Mouse (Mus musculus): ENCODE data around the gene Tenm4. TPM values are rescaled to one million over a fixed set of nuclear protein-coding genes. Genes with fewer than 3 reads are reported as not detected.
"Not testable (repeated sequence)": the region's sequence is repeated elsewhere in the genome, so short reads cannot be mapped to it uniquely, and the experiment has no call there.

The Tenm4 gene
- total and polyA plus RNA-seq, 3 experiments = 9.2 to 15.2 TPM; not detected in 1

DNA sequence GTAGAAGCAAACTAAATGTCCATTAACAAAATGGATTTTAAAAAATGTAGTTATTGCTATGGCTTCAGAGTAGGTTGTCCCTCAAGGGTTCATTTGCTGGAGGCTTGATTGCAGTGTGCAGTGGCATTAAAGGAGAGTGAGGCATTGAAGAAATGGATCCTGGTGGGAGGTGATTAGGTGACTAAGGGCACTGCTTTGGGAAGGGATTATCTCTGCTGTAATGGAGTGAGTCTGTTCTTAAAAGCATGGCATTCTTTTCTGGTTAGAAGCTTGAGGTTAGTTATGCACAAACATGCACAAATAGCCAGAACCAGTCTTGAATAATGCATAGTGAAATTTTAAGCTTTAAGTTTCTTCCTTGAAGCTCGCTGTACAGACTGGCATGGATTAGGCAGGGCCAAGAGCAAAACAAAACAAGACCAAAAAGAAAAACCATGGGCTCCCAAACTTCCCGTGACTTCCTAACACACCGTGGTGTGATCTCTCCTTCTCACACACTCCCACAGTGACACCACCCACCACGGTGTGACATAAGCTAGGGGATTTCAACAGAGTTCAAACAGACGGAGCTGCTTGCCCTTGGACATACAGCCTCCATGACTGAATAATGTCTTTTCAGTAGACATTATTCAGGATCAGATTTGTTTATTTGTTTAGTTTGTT lies 772.8 kb downstream of the Tenm4 start:
- Histone ChIP-seq H3K4me3 (ENCODE audit: control insufficient read depth in 1 of 2, insufficient read depth in 1 of 2, low read depth in 2 of 2, low read length in 2 of 2) (no peak overlapping the region), H3K79me2 (ENCODE audit: control insufficient read depth, insufficient read depth, low read length, poor library complexity) (no peaks in the 10 kb centered on the region), H3K9me3 (replicated peaks; ENCODE audit: insufficient read depth, low read length) (no peaks in the 10 kb centered on the region), H3K27ac (ENCODE audit: control insufficient read depth, low read depth, low read length) (no peak overlapping the region), H3K9ac (ENCODE audit: control insufficient read depth, low read depth, low read length, poor library complexity, severe bottlenecking) (no peak overlapping the region), H3K4me1 (ENCODE audit: control insufficient read depth in 1 of 2, insufficient read depth in 2 of 2, low read length in 2 of 2) (no peaks in the 10 kb centered on the region), H3K27me3 (ENCODE audit: control insufficient read depth in 1 of 2, insufficient read depth in 2 of 2, low read length in 2 of 2) (peaks cover 2 to 3% of the 10 kb centered on the region in 2 experiments; a peak in 1 of 4 replicates), H3K36me3 (ENCODE audit: control insufficient read depth in 1 of 2, insufficient read depth in 2 of 2, low read length in 2 of 2) (no peaks in the 10 kb centered on the region)
- TF ChIP-seq ZMIZ1 (IDR thresholded peaks at IDR 0.05; ENCODE audit: low read depth, low read length) = no peak
- TF ChIP-seq SMC3 (IDR thresholded peaks at IDR 0.05; ENCODE audit: low read depth, low read length) = no peak
- TF ChIP-seq MAX (IDR thresholded peaks at IDR 0.05; ENCODE audit: low read length) = no peak
- no peak for TF ChIP-seq TBP (IDR thresholded peaks at IDR 0.05; ENCODE audit: low read depth, low read length)
- no peak for TF ChIP-seq ELF1 (IDR thresholded peaks at IDR 0.05; ENCODE audit: low read depth, low read length)
- no peak for TF ChIP-seq MYC (IDR thresholded peaks at IDR 0.05; ENCODE audit: low read depth, low read length)
- TF ChIP-seq POLR2AphosphoS2 (IDR thresholded peaks at IDR 0.05; ENCODE audit: low read length) = no peak
- no peak for TF ChIP-seq MXI1 (IDR thresholded peaks at IDR 0.05; ENCODE audit: low read depth, low read length)
- TF ChIP-seq E2F4 (IDR thresholded peaks at IDR 0.05; ENCODE audit: borderline replicate concordance, low read depth, low read length) = no peak
- no peak for DNase-seq (ENCODE audit: low read depth, low spot score)

DNA sequence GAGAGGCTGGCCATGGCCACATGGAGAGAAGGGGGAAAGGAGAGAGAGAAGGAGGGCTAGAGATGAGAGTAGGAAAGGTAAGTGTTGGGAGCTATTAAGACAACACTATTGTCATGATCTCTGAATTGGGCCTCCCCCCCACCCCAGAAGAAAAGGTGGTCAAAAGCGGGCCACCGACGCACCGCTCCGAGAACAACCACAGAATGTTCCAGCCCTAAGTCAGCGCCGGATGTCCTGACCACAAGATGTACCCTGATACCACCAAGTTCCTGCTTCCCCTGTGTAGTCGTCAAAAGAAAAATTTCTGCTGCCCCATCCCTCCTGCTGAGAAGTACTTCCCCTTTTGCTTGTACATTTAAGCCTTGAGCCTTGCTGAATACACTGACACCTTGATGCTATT lies 775.5 kb downstream of the Tenm4 start:
- peak; percentile 45 for DNase-seq (ENCODE audit: low read depth, low spot score)
- not testable (repeated sequence) for H3K27ac ChIP-seq (ENCODE audit: control insufficient read depth, low read depth, low read length); H3K4me3 ChIP-seq (ENCODE audit: control insufficient read depth in 1 of 2, insufficient read depth in 1 of 2, low read depth in 2 of 2, low read length in 2 of 2); H3K27me3 ChIP-seq (ENCODE audit: control insufficient read depth in 1 of 2, insufficient read depth in 2 of 2, low read length in 2 of 2); H3K9ac ChIP-seq (ENCODE audit: control insufficient read depth, low read depth, low read length, poor library complexity, severe bottlenecking); H3K79me2 ChIP-seq (ENCODE audit: control insufficient read depth, insufficient read depth, low read length, poor library complexity); H3K4me1 ChIP-seq (ENCODE audit: control insufficient read depth in 1 of 2, insufficient read depth in 2 of 2, low read length in 2 of 2); H3K36me3 ChIP-seq (ENCODE audit: control insufficient read depth in 1 of 2, insufficient read depth in 2 of 2, low read length in 2 of 2); H3K9me3 ChIP-seq (replicated peaks; ENCODE audit: insufficient read depth, low read length)

DNA sequence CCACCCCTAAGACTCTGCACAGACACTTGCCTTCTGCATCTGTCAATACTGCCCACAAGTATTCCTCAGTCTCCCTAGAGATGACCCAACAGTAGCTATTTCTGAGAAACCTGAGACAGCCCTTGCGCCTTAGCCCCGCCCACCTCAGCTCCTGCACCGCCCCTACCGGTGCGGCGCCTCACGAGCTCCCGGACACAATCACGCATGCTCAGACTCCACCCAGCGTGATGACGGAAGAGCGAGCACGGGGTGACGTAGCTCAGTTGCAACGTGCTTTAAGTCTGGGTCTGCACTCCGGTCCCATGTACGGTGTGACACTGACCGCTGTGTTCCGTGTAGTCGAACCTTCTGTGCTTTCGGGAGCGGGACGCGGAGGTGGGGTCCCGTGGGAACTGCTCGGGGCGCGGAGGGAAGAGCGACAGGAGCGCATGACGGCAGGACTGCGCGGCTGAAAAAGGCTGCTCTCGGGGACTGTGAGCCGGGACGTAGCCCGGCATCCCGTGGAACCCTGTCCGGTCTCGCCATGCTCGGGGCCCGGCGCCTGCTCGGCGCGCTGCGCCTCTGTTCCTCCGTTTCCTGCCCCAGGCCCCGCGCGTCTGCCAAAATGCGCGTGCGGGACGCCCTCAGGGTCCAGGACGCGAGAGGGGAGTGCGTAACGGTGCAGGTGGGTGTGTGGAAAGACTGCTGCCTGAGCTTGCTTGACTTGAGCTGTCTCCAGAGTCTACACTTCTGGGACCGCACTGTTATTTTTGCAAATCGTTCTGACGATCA lies 780.4 kb downstream of the Tenm4 start, which contains the start of gene Nars2:
Nars2 (plus strand) TSS at position 225 of the 771 bp plus-strand sequence.
- no peaks in the 10 kb centered on the region for H3K9me3 ChIP-seq (replicated peaks; ENCODE audit: insufficient read depth, low read length)
- H3K9ac ChIP-seq (ENCODE audit: control insufficient read depth, low read depth, low read length, poor library complexity, severe bottlenecking) = peak within 1 kb of the TSS; percentile 90
- peak within 1 kb of the TSS; percentile 41 for H3K27ac ChIP-seq (ENCODE audit: control insufficient read depth, low read depth, low read length)
- peak within 1 kb of the TSS; percentile 79 to 91 for H3K4me3 ChIP-seq (ENCODE audit: control insufficient read depth in 1 of 2, insufficient read depth in 1 of 2, low read depth in 2 of 2, low read length in 2 of 2)
- no peaks in the 10 kb centered on the region for H3K27me3 ChIP-seq (ENCODE audit: control insufficient read depth in 1 of 2, insufficient read depth in 2 of 2, low read length in 2 of 2)
- peaks cover 5 to 8% of the 10 kb centered on the region in 2 experiments; a peak in 3 of 4 replicates for H3K4me1 ChIP-seq (ENCODE audit: control insufficient read depth in 1 of 2, insufficient read depth in 2 of 2, low read length in 2 of 2)
- peaks cover 5 to 12% of the 10 kb centered on the region in 2 experiments; a peak in 3 of 4 replicates for H3K36me3 ChIP-seq (ENCODE audit: control insufficient read depth in 1 of 2, insufficient read depth in 2 of 2, low read length in 2 of 2)
- peaks cover 15% of the 10 kb centered on the region for H3K79me2 ChIP-seq (ENCODE audit: control insufficient read depth, insufficient read depth, low read length, poor library complexity)
- peak; percentile 98 for DNase-seq (ENCODE audit: low read depth, low spot score)
- peak; percentile 86 for TF ChIP-seq MAX (IDR thresholded peaks at IDR 0.05; ENCODE audit: low read length)
- TF ChIP-seq BHLHE40 (IDR thresholded peaks at IDR 0.05; ENCODE audit: borderline replicate concordance, low read depth, low read length) = no peak
- no peak for TF ChIP-seq JUND (IDR thresholded peaks at IDR 0.05; ENCODE audit: low read depth, low read length)
- TF ChIP-seq MYB (IDR thresholded peaks at IDR 0.05; ENCODE audit: low read depth, low read length) = no peak
- peak; percentile 98 for TF ChIP-seq POLR2AphosphoS2 (IDR thresholded peaks at IDR 0.05; ENCODE audit: low read length)
- peak; percentile 47; the same call in 1 of the 2 replicates for TF ChIP-seq ETS1 (IDR thresholded peaks at IDR 0.05; ENCODE audit: low read depth, low read length)
- TF ChIP-seq MAZ (IDR thresholded peaks at IDR 0.05; ENCODE audit: low read depth, low read length) = no peak
- TF ChIP-seq ZKSCAN1 (IDR thresholded peaks at IDR 0.05; ENCODE audit: low read depth, low read length) = no peak
- TF ChIP-seq MAFK (IDR thresholded peaks at IDR 0.05; ENCODE audit: borderline replicate concordance, low read depth, low read length) = no peak
- TF ChIP-seq GABPA (IDR thresholded peaks at IDR 0.05; ENCODE audit: low read depth, low read length) = no peak
- TF ChIP-seq KAT2A (conservative IDR thresholded peaks at IDR 0.05; ENCODE audit: low read depth, low read length) = no peak
- TF ChIP-seq CTCF (IDR thresholded peaks at IDR 0.05 in 2 of 3, conservative IDR thresholded peaks at IDR 0.05 in 1 of 3; ENCODE audit: control insufficient read depth in 1 of 3, insufficient read depth in 1 of 3, low read depth in 2 of 3, low read length in 3 of 3, poor library complexity in 1 of 3, severe bottlenecking in 1 of 3) = no peak
- no peak for TF ChIP-seq GATA1 (IDR thresholded peaks at IDR 0.05; ENCODE audit: low read depth, low read length)
- TF ChIP-seq ZNF384 (IDR thresholded peaks at IDR 0.05; ENCODE audit: low read depth, low read length) = no peak
- TF ChIP-seq MXI1 (IDR thresholded peaks at IDR 0.05; ENCODE audit: low read depth, low read length) = peak; percentile 92
- no peak for TF ChIP-seq EP300 (IDR thresholded peaks at IDR 0.05; ENCODE audit: low read depth in 1 of 2, low read length in 2 of 2)
- TF ChIP-seq TCF12 (IDR thresholded peaks at IDR 0.05; ENCODE audit: low read depth, low read length) = peak; percentile 66
- TF ChIP-seq NRF1 (IDR thresholded peaks at IDR 0.05; ENCODE audit: insufficient read depth, low read depth, low read length, poor library complexity, severe bottlenecking) = peak; percentile 71
